Mouse (Mus musculus): ENCODE data around the gene Fam110a.
"Not testable (repeated sequence)": the region's sequence is repeated elsewhere in the genome, so short reads cannot be mapped to it uniquely, and the experiment has no call there.

Fam110a gene

GRCm38 (mm10) chr2:151997776-151998504 lies 17.9 kb upstream of the Fam110a start:
- DNase-seq (ENCODE audit: low spot score in 2 of 2): no peak

GRCm38 (mm10) chr2:151997190-151997575 lies 17.2 kb upstream of the Fam110a start:
- DNase-seq (ENCODE audit: low spot score in 2 of 2): not testable (repeated sequence)

DNA sequence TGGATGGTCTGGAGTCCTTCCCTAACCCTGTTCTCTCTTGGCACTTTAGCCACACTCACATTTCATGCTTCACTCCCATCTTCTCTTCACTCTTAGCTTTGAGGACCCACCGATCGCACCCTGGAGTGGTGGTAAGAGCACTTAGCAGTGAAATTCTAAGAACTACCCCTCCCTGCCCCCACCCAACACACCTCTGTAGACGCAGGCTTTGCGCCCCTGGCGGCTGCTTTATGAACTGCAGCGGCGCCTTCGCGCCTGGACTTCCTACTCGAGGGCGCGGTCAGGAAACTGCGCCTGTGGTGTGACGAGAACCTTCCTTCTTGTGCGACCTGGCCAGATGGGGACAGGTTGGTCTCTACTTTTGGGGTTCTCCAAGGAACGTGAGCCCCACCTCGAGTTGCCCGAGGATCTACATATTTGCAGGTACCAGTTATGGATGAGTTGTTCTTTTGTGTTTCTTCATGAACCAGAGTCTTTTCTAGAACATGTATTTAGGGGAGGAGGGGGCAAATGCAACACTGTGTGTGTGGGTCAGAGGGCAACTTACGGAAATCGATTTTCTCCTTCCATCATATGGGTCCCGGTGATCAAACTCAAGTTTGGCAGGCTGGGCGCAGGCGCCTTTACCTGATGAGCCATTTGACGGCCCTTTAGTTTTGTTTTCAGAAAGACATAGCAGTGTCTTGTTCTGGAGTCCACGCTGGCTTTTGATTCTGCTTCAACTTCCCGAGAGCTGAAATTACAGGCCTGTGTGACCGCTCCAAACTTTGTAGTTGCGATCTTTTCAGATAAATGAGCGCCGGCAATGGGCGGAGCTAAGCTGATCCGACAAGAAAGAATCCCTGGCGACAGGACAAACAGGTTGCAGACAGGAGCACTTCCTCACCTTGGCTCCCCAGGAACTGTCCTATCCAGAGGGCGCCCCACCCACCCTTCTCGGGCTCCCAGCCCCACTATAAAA lies 16.5 kb upstream of the Fam110a start, which contains the start of gene Slc52a3:
Gene Slc52a3 (plus strand): TSS at position 283 of the 961 bp plus-strand sequence.
- DNase-seq (ENCODE audit: low spot score in 2 of 2): peak; percentile 87 to 93

DNA sequence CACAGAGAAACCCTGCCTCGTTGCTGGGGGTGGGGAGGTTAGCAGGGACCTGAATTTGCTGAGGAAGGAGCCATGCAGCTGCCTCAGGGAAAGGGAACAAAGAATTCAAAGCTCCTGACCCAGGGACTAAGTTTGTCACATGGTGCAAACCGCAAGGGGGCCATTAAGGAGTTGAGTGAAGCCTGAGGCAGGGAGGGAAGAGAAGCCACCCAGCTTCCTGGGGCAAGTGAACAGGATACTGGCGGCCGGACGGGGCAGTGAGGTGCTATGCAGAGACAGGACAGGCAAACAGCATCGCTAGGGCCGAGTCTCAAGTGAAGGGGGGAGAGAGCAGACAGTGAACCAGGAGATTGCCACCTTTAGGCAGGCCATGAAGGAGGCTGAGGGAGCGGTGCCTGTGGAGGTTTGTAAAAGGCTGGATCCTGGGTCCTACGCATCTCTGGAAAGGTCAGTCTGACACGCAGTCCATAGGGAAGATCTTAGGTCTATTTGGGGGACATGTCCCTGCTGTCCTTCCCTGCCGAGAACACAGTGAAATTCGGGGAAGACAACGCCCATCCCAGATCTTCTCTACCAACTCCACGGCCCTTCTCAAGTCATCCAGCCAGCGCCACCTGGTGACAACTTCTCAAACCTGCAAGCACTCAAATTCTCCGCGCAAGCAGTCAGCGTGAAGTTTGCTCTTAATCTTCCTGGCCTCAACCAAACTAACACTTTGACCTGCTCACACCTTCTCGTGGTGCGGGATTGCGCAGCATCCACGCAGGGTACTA lies 14.5 kb upstream of the Fam110a start:
- peak; percentile 68 to 77 for DNase-seq (ENCODE audit: low spot score in 2 of 2)

DNA sequence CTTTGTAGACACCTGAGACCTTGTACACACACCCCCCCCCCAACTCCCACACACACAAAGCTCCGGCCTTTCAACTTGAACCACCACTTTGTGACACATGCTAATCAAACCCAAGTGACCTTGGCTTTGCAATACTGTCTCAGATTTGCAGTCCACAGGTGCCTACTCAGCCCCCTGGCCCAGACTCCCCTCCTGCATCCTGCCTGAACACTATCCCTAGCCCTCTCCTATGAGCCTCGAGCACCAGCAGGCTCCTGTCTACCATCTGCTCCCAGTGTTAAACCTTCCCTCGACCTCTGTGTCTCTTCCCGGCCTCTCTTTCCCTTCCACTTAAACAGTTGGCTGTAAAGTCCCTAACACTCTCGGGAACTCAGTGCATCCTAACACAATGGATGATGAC lies 11.4 kb upstream of the Fam110a start:
- DNase-seq (ENCODE audit: low spot score in 2 of 2): no peak

GRCm38 (mm10) chr2:151990985-151991394 lies 11.0 kb upstream of the Fam110a start:
- DNase-seq (ENCODE audit: low spot score in 2 of 2): no peak

DNA sequence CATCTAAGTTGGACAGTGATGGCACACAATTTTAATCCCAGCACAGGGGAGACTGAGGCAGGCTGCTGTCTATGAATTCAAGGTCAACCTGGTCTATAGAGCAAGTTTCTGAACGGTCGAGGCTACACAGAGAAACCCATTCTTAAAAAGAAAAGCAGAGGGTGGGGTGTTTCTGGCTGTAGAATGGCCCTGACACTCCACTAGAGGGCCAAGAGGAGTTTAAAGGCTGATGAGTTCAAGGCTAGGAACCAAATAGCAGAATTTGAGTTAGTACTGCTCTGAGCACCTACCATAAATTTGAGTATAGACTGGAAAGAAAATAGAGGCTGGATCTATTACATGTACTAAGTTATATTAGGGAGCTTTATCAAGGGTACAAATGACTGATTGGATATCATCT lies 9.0 kb upstream of the Fam110a start:
- DNase-seq (ENCODE audit: low spot score in 2 of 2): no peak

- no peak for DNase-seq (ENCODE audit: low spot score in 2 of 2)
Measured at GRCm38 (mm10) chr2:151986958-151987357, 6.9 kb upstream of the Fam110a start.

- no peak for DNase-seq (ENCODE audit: low spot score in 2 of 2)
Measured at GRCm38 (mm10) chr2:151985426-151986172, 5.6 kb upstream of the Fam110a start.

- no peak for DNase-seq (ENCODE audit: low spot score in 2 of 2)
Measured at GRCm38 (mm10) chr2:151984019-151984418, 4.0 kb upstream of the Fam110a start.

DNA sequence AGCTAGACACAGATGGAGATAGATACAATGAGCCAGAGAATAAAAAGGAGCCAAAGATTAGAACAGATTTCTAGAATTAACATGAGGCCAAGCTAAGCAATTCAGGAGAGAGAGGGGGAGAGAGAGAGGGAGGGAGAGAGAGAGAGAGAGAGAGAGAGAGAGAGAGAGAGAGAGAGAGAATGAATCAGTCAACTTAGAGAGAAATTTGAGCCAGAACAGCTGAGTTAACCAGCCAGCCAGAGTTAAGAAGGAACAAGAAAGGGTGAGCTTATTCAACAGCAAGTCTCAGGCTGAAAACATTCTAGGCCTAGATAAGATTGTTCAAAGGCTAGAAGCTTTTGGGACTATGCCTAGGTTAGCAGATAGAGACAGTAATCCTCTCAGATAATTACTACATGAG lies 2.5 kb upstream of the Fam110a start:
- DNase-seq (ENCODE audit: low spot score in 2 of 2): no peak

DNA sequence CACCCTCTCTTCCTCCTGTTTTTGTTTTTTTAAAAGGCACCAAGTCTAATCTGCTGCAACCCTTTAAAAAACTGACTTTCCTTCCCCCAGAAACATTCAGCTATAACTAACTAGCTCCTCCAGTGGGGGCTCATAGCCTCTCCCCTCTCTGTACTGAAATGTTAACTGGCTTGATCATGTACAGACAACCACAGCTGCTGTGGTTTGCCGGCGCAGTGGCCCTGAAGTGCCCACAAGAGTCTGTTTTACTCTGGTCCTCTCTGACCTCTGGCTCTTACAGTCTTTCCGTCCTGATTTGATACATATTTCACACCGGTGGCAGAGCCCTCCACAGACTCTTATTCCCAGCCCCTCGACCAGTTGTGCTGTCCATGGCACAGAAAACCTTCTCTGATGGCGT lies 1.2 kb upstream of the Fam110a start:
- no peak for DNase-seq (ENCODE audit: low spot score in 2 of 2)

DNA sequence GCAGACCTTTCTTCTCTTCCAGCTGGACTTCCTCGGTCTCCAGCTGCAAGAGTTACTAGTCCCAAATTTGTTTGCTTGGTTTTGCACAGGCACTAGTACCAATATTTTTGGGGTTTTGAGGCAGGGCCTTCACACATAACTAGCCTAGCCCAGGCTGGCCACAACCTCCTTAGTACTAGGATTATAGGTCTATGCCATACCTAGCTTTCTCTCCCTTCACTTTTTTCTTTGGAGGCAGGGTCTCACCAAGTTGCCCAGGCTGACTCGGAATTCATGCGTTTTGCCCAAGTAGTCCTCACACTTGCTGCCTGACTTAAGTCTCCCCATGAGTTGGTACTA lies 305 bp upstream of the Fam110a start:
- no peak for DNase-seq (ENCODE audit: low spot score in 2 of 2)

- no peak for DNase-seq (ENCODE audit: low spot score in 2 of 2)
Measured at GRCm38 (mm10) chr2:151978494-151978893, 1.5 kb downstream of the Fam110a start.

DNA sequence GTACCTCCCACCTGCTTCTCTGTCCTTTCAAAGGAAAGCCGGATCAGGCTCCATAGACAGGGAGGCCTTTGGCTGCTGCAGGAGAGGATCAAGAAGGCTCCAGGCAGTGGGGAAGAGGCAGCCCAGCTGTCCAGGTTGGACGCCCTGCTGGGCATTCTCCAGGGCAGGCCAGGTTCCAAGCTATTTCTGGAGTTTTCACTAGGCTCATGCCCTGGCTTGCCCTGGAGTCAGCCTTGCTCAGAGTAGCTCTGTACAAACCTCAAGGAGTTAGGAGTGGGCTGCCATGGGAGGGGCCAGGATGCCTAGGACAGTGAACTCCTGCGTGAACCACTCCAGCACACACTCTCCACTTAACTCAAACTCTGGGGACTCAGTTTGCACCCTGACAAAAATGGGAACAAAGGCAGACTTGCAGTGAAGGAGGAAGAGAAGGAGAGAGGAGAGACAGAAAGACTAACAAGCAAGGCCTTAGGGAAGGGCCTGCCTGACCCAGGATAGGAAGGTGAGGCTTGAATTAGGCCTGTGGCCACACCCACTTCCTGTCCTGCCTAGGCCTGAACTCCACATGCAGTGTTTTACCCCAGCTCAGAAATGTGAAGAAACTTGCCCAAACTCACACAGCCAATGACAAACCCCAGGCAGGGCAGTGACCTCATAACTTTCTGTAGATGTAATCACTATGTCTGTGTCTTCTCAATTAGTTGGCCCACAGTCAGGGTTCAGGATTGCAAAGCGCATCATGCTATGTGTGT lies 2.2 kb downstream of the Fam110a start:
- no peak for DNase-seq (ENCODE audit: low spot score in 2 of 2)

- no peak for DNase-seq (ENCODE audit: low spot score in 2 of 2)
Measured at GRCm38 (mm10) chr2:151976067-151976466, 4.0 kb downstream of the Fam110a start.

- no peak for DNase-seq (ENCODE audit: low spot score in 2 of 2)
Measured at GRCm38 (mm10) chr2:151975295-151975694, 4.7 kb downstream of the Fam110a start.

- peak; percentile 78 to 80 for DNase-seq (ENCODE audit: low spot score in 2 of 2)
Measured at GRCm38 (mm10) chr2:151973595-151974562, 6.1 kb downstream of the Fam110a start.

DNA sequence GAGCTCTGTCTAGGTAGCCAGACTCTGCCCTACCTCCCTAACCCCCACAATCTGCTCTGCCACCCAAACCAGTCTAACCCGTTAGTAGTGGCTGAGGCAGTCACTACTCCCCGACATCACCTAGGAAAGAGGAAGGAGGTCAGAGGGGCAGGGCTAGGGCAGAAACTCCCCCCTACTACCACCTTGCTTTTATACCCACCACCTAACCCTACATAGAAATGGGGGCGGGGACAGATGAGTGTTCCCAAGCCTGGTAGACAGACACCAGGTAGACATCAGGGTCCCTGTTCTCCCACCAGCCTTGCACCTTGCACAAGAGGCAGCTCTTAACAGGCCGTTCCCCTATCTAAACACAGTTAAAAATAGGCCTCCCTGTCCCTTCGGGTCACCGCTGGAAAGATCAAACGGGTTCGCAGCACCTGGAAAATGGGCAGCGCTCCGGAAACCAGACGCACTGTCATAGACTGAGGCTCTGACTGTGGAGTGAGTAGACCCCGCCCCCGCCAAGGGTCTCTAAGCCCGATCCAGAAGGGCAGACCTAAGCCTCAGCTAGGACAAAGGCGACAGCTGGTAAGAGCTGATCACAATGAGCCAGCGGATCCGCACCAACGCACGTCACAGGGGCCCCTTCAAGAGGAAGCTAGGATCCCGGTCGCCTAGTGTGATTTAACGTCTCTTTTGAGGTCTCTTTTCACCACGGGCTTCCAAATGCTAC lies 7.0 kb downstream of the Fam110a start:
- peak; percentile 53 to 71 for DNase-seq (ENCODE audit: low spot score in 2 of 2)
